Mouse (Mus musculus): ENCODE data around the gene Orc3. TPM values are rescaled to one million over a fixed set of nuclear protein-coding genes. Genes with fewer than 3 reads are reported as not detected.

The Orc3 gene
- total RNA-seq (2014; fragmentation: Nextera tagmentation): 110 and 116 TPM in 2 replicates
- total RNA-seq (2017): 106 and 107 TPM in 2 replicates

GRCm38 (mm10) chr4:34614630-34615094 is at the start of gene Orc3, which contains the start of gene Rars2:
Gene Orc3 (minus strand): TSS chr4:34614944.
Gene Rars2 (plus strand): TSS chr4:34614957.
- peak; percentile 99 for ATAC-seq (replicated peaks; ENCODE audit: low FRiP score, low TSS enrichment, poor library complexity, severe bottlenecking)

DNA sequence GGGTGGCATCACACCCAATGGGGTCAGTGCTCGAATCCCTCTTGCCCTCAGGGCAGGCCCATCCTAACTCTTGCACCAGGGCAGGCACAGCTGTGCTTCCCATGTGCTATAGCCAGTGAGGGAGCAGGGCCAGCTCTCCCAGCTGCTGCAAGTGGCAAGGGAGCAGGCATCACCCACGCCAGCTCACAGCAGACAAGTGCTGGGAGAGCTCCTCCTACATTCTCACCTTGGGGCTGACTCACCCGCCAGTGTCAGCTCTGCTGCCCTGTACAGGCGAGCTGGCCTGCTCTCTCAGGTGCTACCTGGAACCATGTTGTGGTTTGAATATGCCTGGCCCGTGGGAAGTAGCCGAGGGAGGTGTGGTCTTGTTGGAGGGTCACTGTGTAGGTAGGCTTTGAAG is 47.2 kb upstream of the Orc3 start:
- no peak for ATAC-seq (replicated peaks; ENCODE audit: low FRiP score, low TSS enrichment, poor library complexity, severe bottlenecking)

- ATAC-seq (replicated peaks; ENCODE audit: low FRiP score, low TSS enrichment, poor library complexity, severe bottlenecking): no peak
Observed at GRCm38 (mm10) chr4:34661514-34661913, 46.8 kb upstream of the Orc3 start.

DNA sequence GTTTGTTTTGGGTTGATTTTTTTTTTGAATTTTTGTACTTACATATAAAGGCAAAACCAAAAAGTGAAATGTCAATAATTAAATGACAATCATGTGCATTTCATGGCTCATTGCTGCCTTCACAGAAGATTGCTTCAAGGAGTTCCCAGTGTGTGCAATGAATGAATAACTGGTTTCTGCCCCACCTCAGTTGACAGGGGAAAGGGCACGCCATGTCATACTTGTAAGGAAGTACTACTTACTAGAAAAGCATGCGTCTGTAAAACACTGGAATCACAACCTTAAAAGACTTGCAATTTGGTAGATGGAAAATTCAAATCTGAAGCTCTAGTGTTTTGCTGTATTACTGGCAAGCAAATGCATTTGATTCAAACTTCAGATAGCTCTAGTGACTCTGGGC is 44.3 kb upstream of the Orc3 start:
- no peak for ATAC-seq (replicated peaks; ENCODE audit: low FRiP score, low TSS enrichment, poor library complexity, severe bottlenecking)

DNA sequence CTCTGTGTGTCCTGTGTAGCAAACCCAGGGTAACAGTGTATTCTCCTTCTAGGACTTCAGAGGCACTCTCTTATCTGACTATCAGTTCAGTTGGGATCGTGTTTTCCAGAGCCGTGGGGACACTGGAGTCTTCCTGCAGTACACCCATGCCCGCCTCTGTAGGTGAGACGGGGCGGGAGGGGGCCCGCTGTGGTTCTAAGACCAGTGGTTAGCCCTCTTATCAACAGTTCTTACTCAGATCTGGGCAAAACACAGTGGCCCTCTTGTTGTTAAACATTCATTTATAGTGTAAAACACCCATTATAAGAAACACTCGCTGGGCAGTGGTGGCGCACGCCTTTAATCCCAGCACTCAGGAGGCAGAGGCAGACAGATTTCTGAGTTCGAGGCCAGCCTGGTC is 41.4 kb upstream of the Orc3 start:
- no peak for ATAC-seq (replicated peaks; ENCODE audit: low FRiP score, low TSS enrichment, poor library complexity, severe bottlenecking)

DNA sequence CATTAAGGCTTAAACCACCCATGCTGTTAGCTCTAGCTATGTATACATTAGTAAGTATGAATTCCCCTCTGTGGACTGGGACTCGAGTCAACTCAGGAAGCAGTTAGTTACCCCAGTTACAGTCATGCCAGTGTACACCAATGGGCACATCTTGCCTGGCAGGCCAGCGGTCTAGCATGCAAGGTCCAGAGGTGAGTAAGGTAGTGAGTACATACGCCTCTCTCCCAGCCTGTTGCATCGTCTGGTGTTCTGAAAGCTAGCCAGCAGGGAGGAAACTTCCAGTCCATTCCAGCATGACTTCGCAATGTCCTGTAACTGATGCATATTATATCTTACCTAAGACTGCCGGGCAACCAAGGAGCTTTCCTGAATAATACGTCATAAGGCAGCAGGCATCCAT is 38.4 kb upstream of the Orc3 start:
- ATAC-seq (replicated peaks; ENCODE audit: low FRiP score, low TSS enrichment, poor library complexity, severe bottlenecking): no peak

DNA sequence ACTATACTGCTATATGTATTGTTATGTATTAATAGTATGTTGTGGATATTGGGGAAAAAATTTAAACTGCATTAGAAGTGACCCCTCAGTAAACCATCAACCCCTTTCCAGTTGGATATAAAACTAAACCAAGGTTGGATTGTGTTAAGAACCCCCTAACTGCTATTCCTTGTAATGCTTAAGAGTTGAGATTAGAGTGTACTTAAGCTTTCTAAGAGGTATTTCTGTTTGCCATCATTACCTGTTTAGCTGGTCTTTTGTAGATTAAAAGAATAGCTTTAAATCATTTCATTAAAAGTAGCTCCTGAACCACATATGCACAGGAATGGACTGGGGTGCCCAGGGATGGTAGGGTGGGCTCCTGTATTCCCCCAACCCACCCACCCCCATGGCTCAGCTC is 30.0 kb upstream of the Orc3 start:
- ATAC-seq (replicated peaks; ENCODE audit: low FRiP score, low TSS enrichment, poor library complexity, severe bottlenecking): no peak

DNA sequence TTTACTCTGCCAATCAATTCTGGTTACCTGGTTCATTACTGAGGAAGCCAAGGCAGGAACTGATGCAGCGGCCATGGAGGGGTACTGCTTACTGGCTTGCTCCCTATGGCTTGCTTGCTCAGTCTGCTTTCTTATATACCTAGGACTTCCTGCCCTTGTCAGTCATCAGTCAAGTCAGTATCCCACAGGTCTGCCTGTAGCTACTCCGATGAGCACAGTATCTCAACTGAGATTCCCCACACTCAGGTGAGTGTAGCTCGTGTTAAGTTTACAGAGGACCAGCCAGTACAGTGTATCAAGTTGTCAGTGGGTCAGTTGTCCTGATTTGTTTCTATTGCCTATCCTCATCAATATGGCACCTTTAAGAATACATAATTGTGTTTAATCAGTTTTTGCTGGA is 26.0 kb upstream of the Orc3 start:
- no peak for ATAC-seq (replicated peaks; ENCODE audit: low FRiP score, low TSS enrichment, poor library complexity, severe bottlenecking)

GRCm38 (mm10) chr4:34639745-34640364 is 25.1 kb upstream of the Orc3 start:
- ATAC-seq (replicated peaks; ENCODE audit: low FRiP score, low TSS enrichment, poor library complexity, severe bottlenecking): no peak

DNA sequence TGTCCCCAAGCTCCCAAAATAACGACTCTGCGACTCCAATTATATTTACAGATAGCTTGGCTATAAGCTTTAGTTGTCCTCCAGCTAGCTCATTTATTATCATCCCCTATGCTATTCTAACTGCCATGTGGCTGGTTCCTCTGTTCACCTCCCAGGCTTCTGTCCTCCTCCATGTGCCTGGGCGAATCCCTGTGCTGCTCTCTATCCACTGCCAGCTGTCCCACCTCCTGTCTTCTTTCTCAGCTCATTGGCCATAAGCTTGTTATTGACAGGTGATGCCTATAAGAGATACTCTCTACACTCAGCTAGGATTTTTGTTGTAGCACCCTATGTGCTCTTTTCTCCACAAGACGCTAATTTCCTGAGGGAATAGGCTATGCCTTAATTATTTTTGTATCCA is 23.1 kb upstream of the Orc3 start:
- ATAC-seq (replicated peaks; ENCODE audit: low FRiP score, low TSS enrichment, poor library complexity, severe bottlenecking): no peak

DNA sequence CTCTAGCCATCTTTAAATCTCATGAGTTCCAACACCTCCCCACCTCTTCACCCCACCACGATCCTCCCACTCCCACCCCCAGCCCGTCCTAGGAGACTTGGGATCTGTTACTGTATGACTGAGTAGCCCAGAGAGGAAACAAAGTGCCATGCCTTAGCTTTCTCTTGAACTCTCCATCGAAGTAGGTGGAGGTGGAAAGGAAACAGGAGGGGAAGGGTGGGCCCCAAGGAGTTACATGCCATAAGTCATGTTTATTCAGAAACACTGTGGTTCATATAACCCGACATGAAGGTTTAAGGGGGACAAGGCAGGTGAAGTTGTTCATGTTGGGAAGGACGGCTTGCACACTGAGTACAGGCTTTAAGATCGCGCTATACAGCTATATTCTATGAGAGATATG is 22.6 kb upstream of the Orc3 start:
- no peak for ATAC-seq (replicated peaks; ENCODE audit: low FRiP score, low TSS enrichment, poor library complexity, severe bottlenecking)

GRCm38 (mm10) chr4:34636036-34636435 is 21.3 kb upstream of the Orc3 start:
- ATAC-seq (replicated peaks; ENCODE audit: low FRiP score, low TSS enrichment, poor library complexity, severe bottlenecking): no peak

DNA sequence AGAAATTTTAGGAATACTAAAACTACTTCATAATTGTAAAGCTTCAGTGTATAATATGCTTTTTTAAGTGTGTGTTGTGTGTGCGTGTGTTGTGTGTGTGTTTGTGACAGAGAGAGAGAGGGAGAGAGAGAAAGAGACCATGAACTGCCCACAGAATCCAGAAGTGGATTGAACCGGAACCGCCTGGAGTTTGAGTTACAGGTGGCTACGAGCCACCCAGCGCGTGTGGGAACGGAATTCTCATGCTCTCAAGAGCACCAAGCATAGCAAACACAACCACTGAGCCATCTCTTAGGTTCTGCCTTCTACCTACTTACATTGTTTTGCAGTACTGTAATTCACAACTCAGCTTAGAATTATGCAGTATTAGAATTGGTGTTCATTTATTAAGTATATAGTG is 19.4 kb upstream of the Orc3 start:
- ATAC-seq (replicated peaks; ENCODE audit: low FRiP score, low TSS enrichment, poor library complexity, severe bottlenecking): no peak

DNA sequence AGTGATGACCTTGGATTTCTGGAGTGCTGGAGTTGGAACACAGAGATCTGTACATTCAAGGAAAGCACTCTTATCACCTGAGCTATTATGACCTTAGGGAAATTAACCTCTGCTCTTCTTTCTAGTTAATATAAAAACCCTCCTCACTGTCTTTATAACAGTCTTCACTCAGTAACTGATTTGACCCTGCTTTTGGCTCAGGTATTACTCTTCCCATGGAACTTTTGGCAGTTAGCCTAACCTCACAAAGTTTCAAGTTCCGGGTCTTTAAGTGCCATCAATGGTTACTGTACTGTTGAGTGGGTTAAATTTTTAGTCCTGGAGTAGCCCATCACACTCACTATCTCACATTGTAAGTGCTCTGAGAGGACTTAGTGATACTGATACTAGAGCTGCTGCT is 15.2 kb upstream of the Orc3 start:
- no peak for ATAC-seq (replicated peaks; ENCODE audit: low FRiP score, low TSS enrichment, poor library complexity, severe bottlenecking)

- ATAC-seq (replicated peaks; ENCODE audit: low FRiP score, low TSS enrichment, poor library complexity, severe bottlenecking): no peak
Observed at GRCm38 (mm10) chr4:34626401-34626800, 11.7 kb upstream of the Orc3 start.

DNA sequence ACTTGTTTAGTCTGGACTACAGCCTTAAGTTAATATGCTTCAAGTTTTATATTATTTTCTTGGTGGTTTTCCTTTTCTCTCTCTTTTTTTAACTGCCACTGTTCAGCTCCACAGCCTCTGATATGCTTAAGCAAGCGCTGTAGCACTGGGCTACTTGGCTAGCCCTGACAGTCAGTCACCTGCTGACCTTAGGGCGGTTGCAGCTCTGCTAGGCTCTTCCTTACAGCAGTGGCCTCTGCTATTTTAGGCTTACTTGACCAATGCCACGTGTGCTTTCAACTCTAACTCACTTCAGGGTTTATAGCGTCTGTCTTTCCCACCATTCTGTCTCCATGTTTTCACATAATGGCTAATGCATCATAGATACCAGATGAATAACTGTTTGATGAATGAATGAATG is 10.8 kb upstream of the Orc3 start:
- no peak for ATAC-seq (replicated peaks; ENCODE audit: low FRiP score, low TSS enrichment, poor library complexity, severe bottlenecking)

DNA sequence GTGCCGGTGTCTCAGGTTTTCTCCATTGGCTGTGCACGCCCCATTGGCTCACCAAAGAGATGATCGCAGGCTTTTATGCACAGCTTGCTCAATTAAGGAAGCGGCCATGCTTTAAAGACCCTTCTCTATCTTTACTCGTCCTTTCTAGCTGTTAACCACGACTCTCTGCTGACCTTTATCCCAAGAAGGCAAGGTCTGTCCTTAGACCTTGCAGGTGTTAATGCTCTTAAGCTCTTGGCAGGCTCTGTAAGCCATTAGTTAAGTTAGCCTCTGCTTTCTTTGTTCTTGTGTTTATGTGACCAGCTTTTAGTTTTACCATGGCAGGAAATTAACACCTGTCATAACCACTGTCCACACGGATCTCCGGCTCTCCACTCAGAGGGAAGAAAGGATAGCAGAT is 1.4 kb upstream of the Orc3 start:
- ATAC-seq (replicated peaks; ENCODE audit: low FRiP score, low TSS enrichment, poor library complexity, severe bottlenecking): no peak

DNA sequence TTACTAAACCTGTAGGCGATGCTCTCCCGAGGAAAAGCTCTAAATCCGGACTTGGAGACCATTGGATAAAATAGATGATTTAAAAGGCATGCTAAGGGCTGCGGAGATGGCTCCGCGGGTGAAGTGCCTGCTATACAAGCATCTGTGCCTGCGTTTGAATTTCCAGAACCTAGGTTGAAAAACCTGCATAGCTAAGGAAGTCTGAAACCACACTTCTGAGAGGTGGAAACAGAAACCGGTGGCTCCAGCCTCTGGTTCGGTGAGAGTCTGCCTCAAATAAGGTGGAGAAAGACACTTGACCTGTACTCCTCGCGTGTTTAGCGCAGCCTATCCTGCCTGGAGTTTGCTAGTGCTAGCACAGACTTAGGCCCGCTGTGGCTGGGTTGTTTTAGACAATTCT is 559 bp upstream of the Orc3 start:
- ATAC-seq (replicated peaks; ENCODE audit: low FRiP score, low TSS enrichment, poor library complexity, severe bottlenecking): peak; percentile 31; the same call in 1 of the 2 replicates

- ATAC-seq (replicated peaks; ENCODE audit: low FRiP score, low TSS enrichment, poor library complexity, severe bottlenecking): peak; percentile 15; the same call in 1 of the 2 replicates
Observed at GRCm38 (mm10) chr4:34613571-34614145, 1.1 kb downstream of the Orc3 start.

DNA sequence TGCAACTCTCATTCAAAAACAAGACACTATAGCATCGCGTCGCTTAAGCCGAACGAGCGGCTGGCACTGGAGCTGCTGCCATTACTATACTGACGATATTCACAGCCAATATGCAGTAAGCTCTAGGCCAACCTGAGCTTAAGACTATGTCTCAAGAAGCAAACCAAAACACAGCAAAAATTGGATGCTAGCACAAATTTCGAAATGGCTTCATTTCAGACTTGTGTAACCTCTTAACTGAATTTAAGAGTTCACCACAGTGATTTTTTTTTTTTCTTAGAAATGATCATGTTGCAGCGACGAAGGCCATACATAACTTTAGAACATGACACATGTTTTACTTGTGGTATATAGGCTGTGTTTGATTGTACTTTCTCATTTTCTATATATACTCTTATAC is 8.1 kb downstream of the Orc3 start:
- no peak for ATAC-seq (replicated peaks; ENCODE audit: low FRiP score, low TSS enrichment, poor library complexity, severe bottlenecking)

- ATAC-seq (replicated peaks; ENCODE audit: low FRiP score, low TSS enrichment, poor library complexity, severe bottlenecking): no peak
Observed at GRCm38 (mm10) chr4:34603123-34603522, 11.6 kb downstream of the Orc3 start.
